Mouse (Mus musculus): ENCODE measurements at regions not wholly inside any gene's neighbourhood (a gene's known extent, or its start where the extent isn't known, plus 50 kb on each side); places are given as distances from the start of the nearest gene placed in this dataset.

DNA sequence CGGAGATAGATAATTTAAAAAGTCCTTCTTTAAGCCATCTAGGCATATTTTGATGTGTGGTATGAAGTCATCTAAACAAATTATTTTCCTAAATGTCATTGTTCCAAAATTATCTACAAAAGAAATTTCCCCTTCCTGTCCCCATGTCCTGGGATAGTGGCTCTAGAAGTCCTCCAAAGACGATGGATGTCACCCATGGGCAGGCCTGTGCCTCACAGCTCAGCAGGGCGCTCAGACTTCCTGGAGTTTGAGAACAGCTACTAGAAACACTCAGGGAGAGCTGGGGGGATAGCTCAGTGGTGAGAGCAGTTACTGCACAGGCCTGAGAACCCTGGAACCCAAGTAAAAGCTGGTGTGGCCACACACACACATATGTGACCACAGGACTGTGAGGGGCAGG lies 193.5 kb upstream of the Cops8 start:
- Histone ChIP-seq H3K27me3 (replicated peaks) (no peaks in the 10 kb centered on the region), H3K27ac (replicated peaks) (no peak overlapping the region), H3K4me2 (no peak overlapping the region), H3K9me3 (replicated peaks) (no peaks in the 10 kb centered on the region), H3K9ac (replicated peaks) (no peak overlapping the region), H3K4me1 (peaks cover 9% of the 10 kb centered on the region), H3K36me3 (no peaks in the 10 kb centered on the region), H3K4me3 (replicated peaks) (no peak overlapping the region)
- ATAC-seq (ENCODE audit: low FRiP score), result no peak
- WGBS, result 88% methylated on average over 3 of the region's 3 CpGs

DNA sequence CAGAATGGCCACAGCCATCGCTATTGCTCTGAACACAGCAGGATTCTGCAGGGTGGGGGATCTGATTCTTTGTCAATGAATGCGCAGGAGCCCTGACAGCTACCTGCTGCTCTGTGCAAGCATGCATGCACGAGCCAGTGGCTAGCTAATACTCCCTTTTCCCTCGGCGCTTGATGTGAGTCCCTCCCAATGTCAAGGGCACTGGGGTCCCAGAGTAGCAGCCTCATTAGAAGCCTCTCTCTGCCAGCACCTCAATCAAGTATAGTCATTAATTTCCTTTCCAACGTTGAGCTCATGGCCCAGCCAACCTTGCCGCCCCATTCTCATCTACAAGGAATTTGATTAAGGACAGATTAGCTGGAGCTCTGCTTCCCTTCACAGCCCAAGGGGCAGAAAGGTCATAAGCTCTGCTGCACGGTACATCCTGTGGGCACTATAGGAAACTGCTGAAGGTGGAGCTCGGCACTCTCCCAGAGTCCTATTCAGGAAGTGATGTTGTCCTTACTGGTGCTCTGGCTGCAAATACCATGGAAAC lies 190.2 kb upstream of the Cops8 start:
- WGBS, result 48% methylated on average over 9 of the region's 9 CpGs
- H3K4me1 ChIP-seq, result no peaks in the 10 kb centered on the region
- no peak overlapping the region for H3K9ac ChIP-seq (replicated peaks)
- ATAC-seq (ENCODE audit: low FRiP score), result no peak
- H3K4me2 ChIP-seq, result no peak overlapping the region
- no peaks in the 10 kb centered on the region for H3K36me3 ChIP-seq
- no peaks in the 10 kb centered on the region for H3K9me3 ChIP-seq (replicated peaks)
- no peak overlapping the region for H3K4me3 ChIP-seq (replicated peaks)
- no peak overlapping the region for H3K27ac ChIP-seq (replicated peaks)
- H3K27me3 ChIP-seq (replicated peaks), result no peaks in the 10 kb centered on the region

GRCm38 (mm10) chr1:90414751-90415150 lies 188.0 kb upstream of the Cops8 start:
- no peaks in the 10 kb centered on the region for H3K27me3 ChIP-seq (replicated peaks)
- no peak for ATAC-seq (ENCODE audit: low FRiP score)
- WGBS, result 91% methylated on average over 4 of the region's 4 CpGs
- no peak overlapping the region for H3K9ac ChIP-seq (replicated peaks)
- no peak overlapping the region for H3K4me2 ChIP-seq
- no peak overlapping the region for H3K27ac ChIP-seq (replicated peaks)
- no peaks in the 10 kb centered on the region for H3K9me3 ChIP-seq (replicated peaks)
- no peaks in the 10 kb centered on the region for H3K4me1 ChIP-seq
- H3K36me3 ChIP-seq, result no peaks in the 10 kb centered on the region
- no peak overlapping the region for H3K4me3 ChIP-seq (replicated peaks)

DNA sequence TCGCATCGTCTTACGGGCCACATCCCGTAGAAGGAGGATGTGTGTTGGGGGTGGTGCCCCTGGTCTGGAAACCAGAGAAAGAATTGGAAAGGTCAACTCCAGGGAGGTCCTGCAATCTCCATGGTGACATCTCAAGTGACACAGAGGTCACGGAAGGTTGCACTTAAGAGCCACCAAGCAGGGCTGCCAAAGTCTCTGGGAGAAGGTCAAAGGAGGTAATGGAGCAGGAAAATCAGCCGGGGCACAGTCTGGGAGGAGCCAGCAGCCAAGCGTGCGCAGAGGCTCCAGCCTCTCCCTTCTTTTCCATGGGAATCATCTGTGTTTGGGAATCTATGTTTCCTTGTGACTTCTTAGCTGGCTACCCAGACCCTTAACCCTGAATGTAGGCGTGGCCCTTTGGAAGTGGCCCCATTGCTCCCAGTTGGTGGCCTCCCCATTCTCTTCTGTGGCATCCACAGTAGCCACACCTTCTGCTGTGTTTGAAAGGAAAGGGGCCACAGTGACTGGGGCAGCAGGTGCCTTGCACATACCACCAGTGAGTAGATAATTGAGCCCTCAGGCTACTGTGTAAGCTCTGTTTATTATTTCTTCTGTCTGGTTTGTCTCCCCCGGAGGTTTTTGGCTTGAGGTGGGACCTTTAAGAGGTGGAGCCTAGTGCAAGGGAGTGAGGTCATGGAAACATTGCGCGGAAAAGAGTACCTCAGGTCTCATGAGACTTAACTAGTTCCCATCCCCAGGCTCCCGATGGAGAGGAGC lies 178.5 kb upstream of the Cops8 start:
- Histone ChIP-seq H3K4me1 (0 out of 2 replicates have a peak, but pooled peaks cover 5% of the 10 kb centered on the region), H3K4me2 (no peak overlapping the region), H3K27ac (replicated peaks) (no peak overlapping the region), H3K36me3 (no peaks in the 10 kb centered on the region), H3K27me3 (replicated peaks) (no peaks in the 10 kb centered on the region; the same call in 1 of the 2 replicates), H3K4me3 (replicated peaks) (no peak overlapping the region), H3K9me3 (replicated peaks) (no peaks in the 10 kb centered on the region), H3K9ac (replicated peaks) (no peak overlapping the region)
- ATAC-seq (ENCODE audit: low FRiP score), result no peak
- 16% methylated on average over 13 of the region's 13 CpGs for WGBS

GRCm38 (mm10) chr1:90428334-90428733 lies 174.4 kb upstream of the Cops8 start:
- H3K27me3 ChIP-seq (replicated peaks), result no peaks in the 10 kb centered on the region; the same call in 1 of the 2 replicates
- no peak overlapping the region for H3K27ac ChIP-seq (replicated peaks)
- ATAC-seq (ENCODE audit: low FRiP score), result no peak
- H3K4me3 ChIP-seq (replicated peaks), result no peak overlapping the region
- H3K36me3 ChIP-seq, result no peaks in the 10 kb centered on the region
- no peaks in the 10 kb centered on the region for H3K9me3 ChIP-seq (replicated peaks)
- H3K9ac ChIP-seq (replicated peaks), result no peak overlapping the region
- H3K4me1 ChIP-seq, result 0 out of 2 replicates have a peak, but pooled peaks cover 5% of the 10 kb centered on the region
- H3K4me2 ChIP-seq, result no peak overlapping the region
- 92% methylated on average over 6 of the region's 6 CpGs for WGBS

DNA sequence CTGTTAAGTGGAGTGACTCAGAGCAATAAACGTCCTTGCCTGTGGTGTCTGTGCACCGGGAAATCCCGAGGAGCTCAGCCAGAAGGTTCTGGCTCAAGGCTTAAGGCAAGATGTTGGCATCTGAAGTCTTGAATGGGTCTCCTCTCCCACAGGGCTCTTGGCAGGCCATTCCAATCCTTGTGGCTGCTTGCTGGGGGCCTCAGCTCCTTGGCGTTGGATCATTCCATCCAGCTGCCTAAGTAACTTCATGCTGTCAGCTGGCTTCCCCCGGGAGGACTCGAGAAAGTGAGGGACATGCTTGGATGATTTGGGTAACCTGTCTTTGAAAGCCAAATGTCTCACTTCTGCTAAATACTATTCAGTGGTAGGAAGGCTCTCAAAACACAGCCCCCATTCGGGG lies 174.0 kb upstream of the Cops8 start:
- no peak for ATAC-seq (ENCODE audit: low FRiP score)

DNA sequence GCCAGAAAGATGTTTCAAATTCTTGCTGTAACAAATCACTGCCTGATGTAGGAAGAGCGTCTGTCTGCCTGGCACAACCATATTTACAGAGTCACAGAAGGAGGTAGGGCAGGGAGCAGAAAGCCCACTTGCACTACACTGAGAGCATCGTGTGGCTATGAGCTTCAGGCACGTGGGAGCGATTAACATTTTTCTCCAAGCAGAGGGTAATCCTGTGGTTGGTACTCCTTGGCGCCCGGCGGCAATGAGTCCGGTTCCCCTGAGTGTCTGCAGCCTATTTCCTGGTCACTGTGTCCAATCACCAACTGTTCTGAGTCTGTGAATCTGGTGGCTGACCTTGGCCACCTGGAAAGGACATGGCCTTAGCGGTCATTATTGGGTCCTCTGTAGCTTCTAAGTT lies 172.3 kb upstream of the Cops8 start:
- Histone ChIP-seq H3K9me3 (replicated peaks) (no peaks in the 10 kb centered on the region), H3K4me1 (0 out of 2 replicates have a peak, but pooled peaks cover 4% of the 10 kb centered on the region), H3K4me2 (no peak overlapping the region), H3K9ac (replicated peaks) (no peak overlapping the region), H3K27ac (replicated peaks) (no peak overlapping the region), H3K27me3 (replicated peaks) (no peaks in the 10 kb centered on the region), H3K4me3 (replicated peaks) (no peak overlapping the region), H3K36me3 (no peaks in the 10 kb centered on the region)
- ATAC-seq (ENCODE audit: low FRiP score), result no peak
- WGBS, result 90% methylated on average over 9 of the region's 9 CpGs

More for the DNA sequence above, 174.0 kb upstream of the Cops8 start:
- Histone ChIP-seq H3K4me1 (0 out of 2 replicates have a peak, but pooled peaks cover 5% of the 10 kb centered on the region), H3K4me3 (replicated peaks) (no peak overlapping the region), H3K27ac (replicated peaks) (no peak overlapping the region), H3K27me3 (replicated peaks) (no peaks in the 10 kb centered on the region), H3K9me3 (replicated peaks) (no peaks in the 10 kb centered on the region), H3K9ac (replicated peaks) (no peak overlapping the region), H3K36me3 (no peaks in the 10 kb centered on the region), H3K4me2 (no peak overlapping the region)
- WGBS, result 81% methylated on average over 7 of the region's 7 CpGs

GRCm38 (mm10) chr1:90431783-90432182 lies 171.0 kb upstream of the Cops8 start:
- no peak overlapping the region for H3K9ac ChIP-seq (replicated peaks)
- H3K36me3 ChIP-seq, result no peaks in the 10 kb centered on the region
- no peak overlapping the region for H3K4me2 ChIP-seq
- 83% methylated on average over 6 of the region's 6 CpGs for WGBS
- no peak overlapping the region for H3K27ac ChIP-seq (replicated peaks)
- no peak for ATAC-seq (ENCODE audit: low FRiP score)
- no peaks in the 10 kb centered on the region for H3K9me3 ChIP-seq (replicated peaks)
- H3K4me1 ChIP-seq, result 0 out of 2 replicates have a peak, but pooled peaks cover 4% of the 10 kb centered on the region
- no peak overlapping the region for H3K4me3 ChIP-seq (replicated peaks)
- no peaks in the 10 kb centered on the region for H3K27me3 ChIP-seq (replicated peaks)

- no peak overlapping the region for H3K9ac ChIP-seq (replicated peaks)
- no peaks in the 10 kb centered on the region for H3K9me3 ChIP-seq (replicated peaks)
- 0 out of 2 replicates have a peak, but pooled peaks cover 4% of the 10 kb centered on the region for H3K4me1 ChIP-seq
- no peaks in the 10 kb centered on the region for H3K36me3 ChIP-seq
- WGBS, result 73% methylated on average over 5 of the region's 5 CpGs
- no peaks in the 10 kb centered on the region for H3K27me3 ChIP-seq (replicated peaks)
- no peak overlapping the region for H3K27ac ChIP-seq (replicated peaks)
- no peak overlapping the region for H3K4me2 ChIP-seq
- no peak overlapping the region for H3K4me3 ChIP-seq (replicated peaks)
- no peak for ATAC-seq (ENCODE audit: low FRiP score)
Observed at GRCm38 (mm10) chr1:90433911-90434310, 168.9 kb upstream of the Cops8 start.

DNA sequence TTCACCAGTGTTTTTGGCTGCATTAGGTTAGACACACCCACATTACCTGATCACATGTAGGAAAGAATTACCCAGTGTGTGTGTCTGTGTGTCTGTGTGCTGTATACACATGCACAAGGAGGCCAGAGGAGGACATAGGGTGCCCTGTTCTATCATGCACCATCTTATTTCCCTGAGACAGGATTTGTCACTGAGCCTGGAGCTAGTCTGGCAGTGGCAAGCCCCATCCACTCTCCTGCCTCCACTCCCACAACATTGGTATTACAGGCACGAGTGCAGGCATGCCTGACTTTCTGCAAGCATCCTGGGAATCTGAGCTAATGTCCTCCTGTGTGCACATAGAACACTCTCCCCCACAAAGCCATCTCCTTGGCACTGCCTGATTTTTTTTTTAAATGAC lies 162.1 kb upstream of the Cops8 start:
- no peak overlapping the region for H3K9ac ChIP-seq (replicated peaks)
- no peak overlapping the region for H3K4me2 ChIP-seq
- H3K4me3 ChIP-seq (replicated peaks), result no peak overlapping the region
- no peak overlapping the region for H3K27ac ChIP-seq (replicated peaks)
- H3K27me3 ChIP-seq (replicated peaks), result no peaks in the 10 kb centered on the region
- H3K36me3 ChIP-seq, result no peaks in the 10 kb centered on the region
- H3K9me3 ChIP-seq (replicated peaks), result no peaks in the 10 kb centered on the region
- peaks cover 6% of the 10 kb centered on the region for H3K4me1 ChIP-seq
- WGBS, result 16% methylated on average over 1 of the region's 1 CpGs
- no peak for ATAC-seq (ENCODE audit: low FRiP score)

DNA sequence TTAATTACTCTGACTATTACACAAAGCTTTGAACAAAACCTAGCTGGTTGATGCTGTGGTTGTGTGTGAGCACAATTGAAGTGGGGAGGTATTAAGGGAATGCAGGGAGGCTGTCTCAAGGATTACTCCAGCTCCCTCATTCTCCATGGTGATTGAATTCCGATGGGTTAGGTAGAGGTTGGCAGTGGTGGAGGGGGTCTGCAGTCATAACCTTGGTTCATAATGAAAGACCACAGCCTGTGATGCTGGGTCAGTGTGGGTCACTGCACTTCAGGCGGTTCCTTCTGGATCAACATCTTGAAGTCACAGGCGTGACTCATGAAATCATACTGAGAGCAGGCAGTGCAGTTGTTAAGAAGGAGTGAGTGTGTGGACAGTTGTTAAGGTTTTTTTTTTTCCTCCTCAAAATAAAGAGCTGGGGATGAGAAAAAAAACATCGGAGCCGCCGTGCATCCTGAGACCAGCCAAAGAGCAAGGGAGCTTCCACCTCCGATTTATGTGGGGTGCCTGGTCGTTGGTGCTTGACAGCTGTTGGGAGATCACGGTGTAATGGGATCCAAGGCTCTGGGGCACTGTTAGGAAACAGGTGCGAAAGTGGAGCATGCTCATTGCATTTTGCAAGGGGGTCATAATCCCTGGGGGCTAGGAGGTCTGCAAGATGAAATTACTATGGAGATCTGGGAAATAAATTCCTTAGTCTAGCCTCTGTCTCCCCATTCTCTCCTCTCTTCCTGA lies 161.5 kb upstream of the Cops8 start:
- Histone ChIP-seq H3K9me3 (replicated peaks) (no peaks in the 10 kb centered on the region), H3K27ac (replicated peaks) (no peak overlapping the region; the same call in 1 of the 2 replicates), H3K4me1 (peaks cover 6% of the 10 kb centered on the region), H3K4me3 (replicated peaks) (no peak overlapping the region), H3K4me2 (no peak overlapping the region), H3K9ac (replicated peaks) (no peak overlapping the region), H3K36me3 (no peaks in the 10 kb centered on the region), H3K27me3 (replicated peaks) (no peaks in the 10 kb centered on the region)
- ATAC-seq (ENCODE audit: low FRiP score), result no peak
- 32% methylated on average over 10 of the region's 10 CpGs for WGBS

Measured in neural tube, embryonic 15.5 days (tissue).